Mouse (Mus musculus) adrenal gland, adult 8-10 months (tissue): ENCODE results near the gene Il18rap. TPM values are rescaled to one million over a fixed set of nuclear protein-coding genes. Genes with fewer than 3 reads are reported as not detected.
A peak's percentile ranks its signal among the peaks of the same experiment; 100 is the strongest.

Experiments used
- DNase-seq: peaks from one replicate; pipeline ENCODE4 v3.0.0; 2022
- total RNA-seq, 4 experiments: library from RNA; stranded (reverse); gene quantifications; 2 replicates each; pipeline ENCODE4 v1.2.4; 2022

The Il18rap gene
- total RNA-seq: under 1 TPM; 0.12 to 0.43 (median 0.36) TPM

- no peak for DNase-seq
Observed at GRCm38 (mm10) chr1:40514851-40515585, at the start of gene Il18rap. TSS of gene Il18rap (plus strand) at chr1:40515362.

GRCm38 (mm10) chr1:40465477-40466430, 49.4 kb upstream of the Il18rap start, which contains the start of gene Il18r1:
TSS of gene Il18r1 (plus strand) at chr1:40465552.
- DNase-seq: no peak

- DNase-seq: no peak
Observed at GRCm38 (mm10) chr1:40467306-40467705, 47.9 kb upstream of the Il18rap start.

- DNase-seq: no peak
Observed at GRCm38 (mm10) chr1:40468805-40469204, 46.4 kb upstream of the Il18rap start.

GRCm38 (mm10) chr1:40469900-40470299, 45.3 kb upstream of the Il18rap start:
- no peak for DNase-seq

- DNase-seq: no peak
Observed at GRCm38 (mm10) chr1:40472401-40472800, 42.8 kb upstream of the Il18rap start.

- DNase-seq: no peak
Observed at GRCm38 (mm10) chr1:40473640-40474039, 41.5 kb upstream of the Il18rap start.

- DNase-seq: no peak
Observed at GRCm38 (mm10) chr1:40474336-40474735, 40.8 kb upstream of the Il18rap start.

- no peak for DNase-seq
Observed at GRCm38 (mm10) chr1:40475697-40476096, 39.5 kb upstream of the Il18rap start.

GRCm38 (mm10) chr1:40476756-40477155, 38.4 kb upstream of the Il18rap start:
- no peak for DNase-seq

- DNase-seq: no peak
Observed at GRCm38 (mm10) chr1:40479505-40479923, 35.6 kb upstream of the Il18rap start.

- no peak for DNase-seq
Observed at GRCm38 (mm10) chr1:40494594-40494993, 20.6 kb upstream of the Il18rap start.

- DNase-seq: no peak
Observed at GRCm38 (mm10) chr1:40499708-40500107, 15.5 kb upstream of the Il18rap start.

- DNase-seq: no peak
Observed at GRCm38 (mm10) chr1:40501126-40501525, 14.0 kb upstream of the Il18rap start.

- DNase-seq: no peak
Observed at GRCm38 (mm10) chr1:40501546-40502398, 13.4 kb upstream of the Il18rap start.

GRCm38 (mm10) chr1:40504548-40504947, 10.6 kb upstream of the Il18rap start:
- no peak for DNase-seq

GRCm38 (mm10) chr1:40516364-40516763, 1.2 kb downstream of the Il18rap start:
- no peak for DNase-seq

- no peak for DNase-seq
Observed at GRCm38 (mm10) chr1:40522918-40523317, 7.8 kb downstream of the Il18rap start.

- DNase-seq: no peak
Observed at GRCm38 (mm10) chr1:40523971-40524722, 9.0 kb downstream of the Il18rap start.

GRCm38 (mm10) chr1:40529287-40529686, 14.1 kb downstream of the Il18rap start:
- no peak for DNase-seq

GRCm38 (mm10) chr1:40537577-40537976, 22.4 kb downstream of the Il18rap start:
- DNase-seq: no peak

GRCm38 (mm10) chr1:40544650-40545049, 29.5 kb downstream of the Il18rap start:
- DNase-seq: peak; percentile 7
